Mouse (Mus musculus) lung, adult 2 months (tissue): ENCODE measurements around the gene Vars.

Experiments used
- CTCF ChIP-seq: fragments of 200-500 bp; IDR thresholded peaks from 2 replicates; pipeline ENCODE4 v1.5.1; 2011; ENCODE audit warnings: mild to moderate bottlenecking, low read length, control low read depth; ENCODE audit not compliant: insufficient read depth
- POLR2A ChIP-seq: fragments of 200-500 bp; IDR thresholded peaks from 2 replicates; pipeline ENCODE4 v1.6.1; 2011; ENCODE audit warnings: low read depth, mild to moderate bottlenecking, control low read depth, low read length, borderline replicate concordance; ENCODE audit errors: extremely low read depth

DNA sequence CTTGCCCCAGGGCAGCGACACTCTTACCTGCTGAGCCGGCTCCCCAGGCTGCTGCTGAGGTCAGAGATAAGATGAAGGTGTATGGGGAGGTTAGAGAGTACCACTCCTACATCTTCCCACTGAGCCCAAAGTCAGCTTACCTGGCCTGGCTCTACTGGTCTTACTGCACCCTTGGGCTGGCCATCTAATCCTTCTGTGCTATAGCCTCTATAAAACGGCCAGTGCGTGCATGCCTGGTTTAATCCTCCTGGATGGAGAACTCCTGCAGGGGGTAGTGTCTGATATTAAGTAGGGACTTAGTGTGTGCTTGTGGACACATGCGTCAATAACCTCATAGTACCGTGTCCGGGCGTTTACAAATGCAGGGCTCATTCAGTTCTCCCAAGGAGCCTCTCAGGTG lies 19.8 kb downstream of the Vars start:
- TF ChIP-seq POLR2A (no peak), CTCF (no peak)
